ENCODE assay signal across 8 mouse cellular contexts in genomic region chr11:102465713-102466436, GRCm38 (mm10). TPM values are rescaled to one million over a fixed set of nuclear protein-coding genes. Genes with fewer than 3 reads are reported as not detected.
A peak's percentile ranks its signal among the peaks of the same experiment; 100 is the strongest.
DNase-seq lines count a peak whose midpoint lies in the region; ATAC-seq lines count a peak whose summit lies in the region.

No protein-coding gene starts in this region.

- H3K9ac ChIP-seq in forebrain, embryonic 12.5 days = no peak overlapping the region
- no peak overlapping the region; the same call in 1 of the 2 replicates for H3K9ac ChIP-seq in heart, embryonic 15.5 days
- H3K9ac ChIP-seq in liver, embryonic 12.5 days = no peak overlapping the region

- WGBS in forebrain, embryonic 12.5 days = 9% methylated on average over 26 of the region's 26 CpGs
- 23% methylated on average over 26 of the region's 26 CpGs for WGBS in heart, embryonic 15.5 days
- 72% methylated on average over 26 of the region's 26 CpGs for WGBS in liver, embryonic 12.5 days (ENCODE audit: insufficient replicate concordance)

- peaks cover 39% of the 10 kb centered on the region for H3K27me3 ChIP-seq in forebrain, embryonic 12.5 days
- no peaks in the 10 kb centered on the region; the same call in 1 of the 2 replicates for H3K27me3 ChIP-seq in heart, embryonic 15.5 days
- 0 out of 2 replicates have a peak, but pooled peaks cover 7% of the 10 kb centered on the region for H3K27me3 ChIP-seq in liver, embryonic 12.5 days (replicated peaks)

- DNase-seq in layer of hippocampus, adult 18-20 months (ENCODE audit: low spot score in 2 of 2) = peak; percentile 69 to 79
- no peak for DNase-seq in layer of hippocampus, postnatal 25 days (ENCODE audit: extremely low spot score in 1 of 2, low spot score in 1 of 2)
- peak; percentile 59 for DNase-seq in kidney, postnatal 10 days
- peak; percentile 44 for DNase-seq in ovary, postnatal 14 days (ENCODE audit: low spot score)
- no peak for DNase-seq in thymus, postnatal 14 days

- 0 out of 2 replicates have a peak overlapping the region, but pooled peaks have one; percentile 5 for H3K4me3 ChIP-seq in forebrain, embryonic 12.5 days (replicated peaks)
- H3K4me3 ChIP-seq in heart, embryonic 15.5 days = 0 out of 2 replicates have a peak overlapping the region, but pooled peaks have one; percentile 6
- H3K4me3 ChIP-seq in liver, embryonic 12.5 days = no peak overlapping the region

- no peak for ATAC-seq in forebrain, embryonic 12.5 days (ENCODE audit: low FRiP score)
- ATAC-seq in heart, embryonic 15.5 days (replicated peaks; ENCODE audit: insufficient number of reproducible peaks, insufficient read depth, low FRiP score, low read depth) = no peak
- ATAC-seq in liver, embryonic 12.5 days = no peak

- H3K36me3 ChIP-seq in forebrain, embryonic 12.5 days (replicated peaks) = no peaks in the 10 kb centered on the region
- no peaks in the 10 kb centered on the region for H3K36me3 ChIP-seq in heart, embryonic 15.5 days
- no peaks in the 10 kb centered on the region; the same call in 1 of the 2 replicates for H3K36me3 ChIP-seq in liver, embryonic 12.5 days

- peaks cover 22% of the 10 kb centered on the region for H3K4me1 ChIP-seq in forebrain, embryonic 12.5 days
- H3K4me1 ChIP-seq in heart, embryonic 15.5 days (replicated peaks) = peaks cover 33% of the 10 kb centered on the region
- H3K4me1 ChIP-seq in liver, embryonic 12.5 days = peaks cover 81% of the 10 kb centered on the region

- H3K4me2 ChIP-seq in forebrain, embryonic 12.5 days = peak overlapping the region; percentile 13
- peak overlapping the region; percentile 38 for H3K4me2 ChIP-seq in heart, embryonic 15.5 days
- H3K4me2 ChIP-seq in liver, embryonic 12.5 days = peak overlapping the region; percentile 97; the same call in 1 of the 2 replicates

- no peak overlapping the region for H3K27ac ChIP-seq in forebrain, embryonic 12.5 days
- peak overlapping the region; percentile 77 for H3K27ac ChIP-seq in heart, embryonic 15.5 days
- no peak overlapping the region for H3K27ac ChIP-seq in liver, embryonic 12.5 days

- H3K9me3 ChIP-seq in forebrain, embryonic 12.5 days = no peaks in the 10 kb centered on the region
- no peaks in the 10 kb centered on the region for H3K9me3 ChIP-seq in heart, embryonic 15.5 days (replicated peaks)
- H3K9me3 ChIP-seq in liver, embryonic 12.5 days (replicated peaks) = no peaks in the 10 kb centered on the region

RNA-seq across cellular contexts. Expression of gene Itga2b, which starts 4.0 kb away (rescaled TPM):
- total RNA-seq in layer of hippocampus, adult 18-20 months (2021) = 1 to 10 TPM; 1.2 to 3.9 TPM
- total RNA-seq in layer of hippocampus, postnatal 25 days (2021) = 1 to 10 TPM in 1 of 2 experiments, under 1 TPM in 1; 0.68 to 2.1 TPM
- polyA plus RNA-seq in forebrain, embryonic 12.5 days (2016; fragmentation: Nextera tagmentation; extraction: Ambion mirVana) = 3.5 and 4.5 TPM in 2 replicates
- 8.7 TPM in 2 replicates for polyA plus RNA-seq in heart, embryonic 15.5 days (2015; fragmentation: Nextera tagmentation; extraction: Ambion mirVana)
- polyA plus RNA-seq in liver, embryonic 12.5 days (2016; fragmentation: Nextera tagmentation; extraction: Ambion mirVana) = 82.1 and 88.2 TPM in 2 replicates

RNA-seq across cellular contexts. Expression of gene Fam171a2, which starts 18.4 kb away (rescaled TPM):
- 100 to 1,000 TPM; 106 to 111 TPM for total RNA-seq in layer of hippocampus, adult 18-20 months (2021)
- total RNA-seq in layer of hippocampus, postnatal 25 days (2021) = 100 to 1,000 TPM in 1 of 2 experiments, 10 to 100 TPM in 1; 85.4 to 109 TPM
- 13.3 and 15.2 TPM in 2 replicates for polyA plus RNA-seq in forebrain, embryonic 12.5 days (2016; fragmentation: Nextera tagmentation; extraction: Ambion mirVana)
- 2.7 and 5.7 TPM in 2 replicates for polyA plus RNA-seq in heart, embryonic 15.5 days (2015; fragmentation: Nextera tagmentation; extraction: Ambion mirVana)
- polyA plus RNA-seq in liver, embryonic 12.5 days (2016; fragmentation: Nextera tagmentation; extraction: Ambion mirVana) = 1.3 and 1.9 TPM in 2 replicates

RNA-seq across cellular contexts. Expression of gene Grn, which starts 35.8 kb away (rescaled TPM):
- total RNA-seq in layer of hippocampus, adult 18-20 months (2021) = 10 to 100 TPM; 62.4 to 64.6 TPM
- total RNA-seq in layer of hippocampus, postnatal 25 days (2021) = 10 to 100 TPM; 69.9 to 74.0 TPM
- 55.5 and 57.6 TPM in 2 replicates for polyA plus RNA-seq in forebrain, embryonic 12.5 days (2016; fragmentation: Nextera tagmentation; extraction: Ambion mirVana)
- 198 and 242 TPM in 2 replicates for polyA plus RNA-seq in heart, embryonic 15.5 days (2015; fragmentation: Nextera tagmentation; extraction: Ambion mirVana)
- 55.8 and 58.1 TPM in 2 replicates for polyA plus RNA-seq in liver, embryonic 12.5 days (2016; fragmentation: Nextera tagmentation; extraction: Ambion mirVana)

RNA-seq across cellular contexts. Expression of gene Slc25a39, which starts 58.1 kb away (rescaled TPM):
- total RNA-seq in layer of hippocampus, adult 18-20 months (2021) = 10 to 100 TPM; 62.9 to 64.5 TPM
- total RNA-seq in layer of hippocampus, postnatal 25 days (2021) = 10 to 100 TPM; 63.7 to 65.3 TPM
- polyA plus RNA-seq in forebrain, embryonic 12.5 days (2016; fragmentation: Nextera tagmentation; extraction: Ambion mirVana) = 173 TPM in 2 replicates
- polyA plus RNA-seq in heart, embryonic 15.5 days (2015; fragmentation: Nextera tagmentation; extraction: Ambion mirVana) = 293 and 321 TPM in 2 replicates
- polyA plus RNA-seq in liver, embryonic 12.5 days (2016; fragmentation: Nextera tagmentation; extraction: Ambion mirVana) = 365 and 367 TPM in 2 replicates

Comparison
In these comparisons a context has a peak if more than half of its experiments do, and no peak if none do; other contexts are left out.
1. DNase-seq: peak in layer of hippocampus, adult 18-20 months (2 of 2), kidney, postnatal 10 days (single experiment) and ovary, postnatal 14 days (single experiment); none in layer of hippocampus, postnatal 25 days (0 of 2) and thymus, postnatal 14 days (single experiment).
2. H3K4me2 ChIP-seq: peak in every context shown above with its lines; median percentile 97 in liver, embryonic 12.5 days; 38 in heart, embryonic 15.5 days; 13 in forebrain, embryonic 12.5 days.